Mouse (Mus musculus) stomach, embryonic 15.5 days (tissue): ENCODE measurements around the gene Abcb5. TPM values are rescaled to one million over a fixed set of nuclear protein-coding genes. Genes with fewer than 3 reads are reported as not detected.

Experiments used
- ATAC-seq: fragments of 200-750 bp; cut with Nextera tagmentation; 2 replicates; pipeline ENCODE4 v1.8.0; 2017; ENCODE audit warnings: low read depth, moderate number of reproducible peaks, moderate TSS enrichment; ENCODE audit not compliant: insufficient read depth, low FRiP score
- H3K27ac ChIP-seq: fragments of 300-500 bp; sonication (generic); 2 replicates; pipeline ENCODE4 v1.5.1; 2015; ENCODE audit warnings: mild to moderate bottlenecking, inconsistent platforms
- H3K27me3 ChIP-seq: fragments of 300-500 bp; sonication (generic); replicated peaks from 2 replicates; pipeline ENCODE4 v1.6.1; 2015; ENCODE audit warnings: inconsistent platforms
- H3K36me3 ChIP-seq: fragments of 300-500 bp; sonication (generic); 2 replicates; pipeline ENCODE4 v1.6.1; 2015; ENCODE audit warnings: inconsistent platforms
- H3K4me1 ChIP-seq: fragments of 300-500 bp; sonication (generic); 2 replicates; pipeline ENCODE4 v1.6.1; 2015; ENCODE audit warnings: inconsistent platforms
- H3K4me2 ChIP-seq: fragments of 300-500 bp; sonication (generic); 2 replicates; pipeline ENCODE4 v1.6.1; 2015; ENCODE audit warnings: mild to moderate bottlenecking, inconsistent platforms
- H3K4me3 ChIP-seq: fragments of 300-500 bp; sonication (generic); replicated peaks from 2 replicates; pipeline ENCODE4 v1.5.1; 2015; ENCODE audit warnings: inconsistent platforms
- H3K9ac ChIP-seq: fragments of 300-500 bp; sonication (generic); 2 replicates; pipeline ENCODE4 v1.6.1; 2015; ENCODE audit warnings: inconsistent platforms
- H3K9me3 ChIP-seq: fragments of 300-500 bp; sonication (generic); 2 replicates; pipeline ENCODE4 v1.6.1; 2016; ENCODE audit warnings: inconsistent platforms
- WGBS: fragments of 180-500 bp; shearing (Covaris S2); methylation state at CpG from one replicate; pipeline ENCODE4 v1.1.7; 2015; 5-methylcytosine and 5-hydroxymethylcytosine counted together
- polyA plus RNA-seq: library from polyadenylated mRNA; unstranded; fragments of >200 nt; fragmentation: Nextera tagmentation; extraction: Ambion mirVana; gene quantifications from 2 replicates; pipeline ENCODE4 v1.2.1, GENCODE M21; 2015

Gene Abcb5
- polyA plus RNA-seq, 1 experiment from 2014 or later, result not detected

- ATAC-seq, result no peak
- WGBS, result 3% methylated on average over 11 of the region's 11 CpGs
- Histone ChIP-seq H3K4me3 (peak overlapping the region; percentile 54), H3K9ac (no peak overlapping the region), H3K9me3 (no peaks in the 10 kb centered on the region), H3K36me3 (no peaks in the 10 kb centered on the region), H3K27me3 (peaks cover 50% of the 10 kb centered on the region), H3K4me1 (peaks cover 12% of the 10 kb centered on the region), H3K4me2 (peak overlapping the region; percentile 94), H3K27ac (no peak overlapping the region)
Observed at GRCm38 (mm10) chr12:118837361-118837760, 128.9 kb downstream of the Abcb5 start.

GRCm38 (mm10) chr12:118836411-118837341 is 129.5 kb downstream of the Abcb5 start:
- Histone ChIP-seq H3K36me3 (no peaks in the 10 kb centered on the region), H3K9me3 (no peaks in the 10 kb centered on the region), H3K27me3 (peaks cover 47% of the 10 kb centered on the region), H3K4me3 (peak overlapping the region; percentile 54), H3K9ac (no peak overlapping the region), H3K4me2 (peak overlapping the region; percentile 94), H3K27ac (no peak overlapping the region), H3K4me1 (peaks cover 12% of the 10 kb centered on the region)
- under 1% methylated on average over 62 of the region's 72 CpGs for WGBS
- ATAC-seq, result peak; percentile 84

- H3K27ac ChIP-seq, result no peak overlapping the region
- no peaks in the 10 kb centered on the region for H3K4me1 ChIP-seq
- H3K4me2 ChIP-seq, result no peak overlapping the region
- no peak overlapping the region for H3K4me3 ChIP-seq
- H3K36me3 ChIP-seq, result no peaks in the 10 kb centered on the region
- H3K9ac ChIP-seq, result no peak overlapping the region
- ATAC-seq, result no peak
- WGBS, result 83% methylated on average over 6 of the region's 6 CpGs
- no peaks in the 10 kb centered on the region for H3K27me3 ChIP-seq
- no peaks in the 10 kb centered on the region for H3K9me3 ChIP-seq
Observed at GRCm38 (mm10) chr12:118829881-118830280, 136.3 kb downstream of the Abcb5 start.

Other genes starting within 250 kb of the Abcb5 start
- gene Sp8, start 120.1 kb downstream of the Abcb5 start, polyA plus RNA-seq, result not detected in 2 replicates